Mouse (Mus musculus) heart, postnatal 36 days (tissue): Measurements from ENCODE around the gene H2afy2. TPM values are rescaled to one million over a fixed set of nuclear protein-coding genes. Genes with fewer than 3 reads are reported as not detected.

Source experiments
- DNase-seq, 2 experiments: peaks; one replicate each; pipeline ENCODE4 v3.0.0; 2021 to 2022
- intact Hi-C: fragments of 180-260 bp; cut with DNase I; formaldehyde crosslinking; loops from one replicate; pipeline ENCODE4 v1.15.1; 2025
- microRNA-seq, 2 experiments: library from miRNA; unstranded; fragments of <30 nt; microRNA quantifications; one replicate each; pipeline ENCODE4 v1.2.0; 2021; ENCODE audit warnings: borderline number of aligned reads in 2 of 2
- total RNA-seq, 2 experiments: library from RNA; stranded (reverse); gene quantifications; 2 replicates each; pipeline ENCODE4 v1.2.3; 2021

Gene H2afy2
- total RNA-seq, 2 experiments from 2014 or later = 3.6 to 5.7 TPM

DNA sequence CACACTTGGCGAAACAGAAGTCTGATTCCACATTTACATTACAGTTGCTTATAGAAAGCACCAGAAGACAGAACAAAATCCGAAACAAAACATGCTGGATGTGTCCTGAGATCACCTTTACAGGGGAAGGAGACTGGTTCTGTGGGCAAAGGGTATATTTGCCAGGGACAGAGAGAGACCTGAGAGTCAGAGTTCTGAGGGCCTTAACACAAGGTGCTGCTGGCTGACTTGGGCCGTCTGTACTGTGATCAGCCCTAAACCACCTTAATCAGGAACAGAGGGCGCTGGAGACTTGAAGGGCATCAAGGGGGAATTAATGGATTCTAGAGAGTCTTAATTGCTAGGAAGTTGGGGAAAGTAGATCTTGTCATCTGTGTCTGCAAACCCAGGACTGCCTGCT, 90.4 kb downstream of the H2afy2 start:
- no peak for DNase-seq
- intact Hi-C loops = no loop called here

DNA sequence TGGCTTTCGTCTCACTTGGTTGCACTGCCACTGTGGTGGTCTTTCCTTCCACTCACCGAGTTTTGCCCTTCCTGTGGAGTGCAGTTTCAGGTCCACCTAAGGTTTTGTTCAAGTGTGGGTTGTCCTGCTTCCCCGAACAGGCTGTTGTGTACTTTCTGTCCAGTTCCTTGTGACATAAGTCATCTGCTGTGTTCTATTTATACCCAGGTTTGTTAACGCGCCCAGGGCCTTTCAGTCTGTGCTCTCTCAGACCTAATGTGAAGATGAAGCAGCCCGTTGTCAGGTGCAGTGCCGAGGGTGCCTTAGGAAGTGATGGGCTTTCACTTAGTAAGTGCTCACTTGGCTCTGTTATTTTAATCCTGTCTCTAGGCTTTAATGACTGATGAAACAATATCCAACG, 94.5 kb downstream of the H2afy2 start:
- intact Hi-C loops = no loop called here
- peak in 1 of 2 experiments; percentile 37 for DNase-seq

Small RNA genes lying within 50 kb of the gene (microRNA-seq; reads per million reads assigned to microRNA genes)
- gene Mir5108 = 0 reads per million in 2 experiments

Other genes with a start within 250 kb of the H2afy2 start
- not detected for gene Npffr1, start 188.7 kb downstream of the H2afy2 start, total RNA-seq
- 10 to 100 TPM; 65.3 to 70.5 TPM for gene Ppa1, start 135.6 kb downstream of the H2afy2 start, total RNA-seq
- gene Sar1a, start 103.8 kb downstream of the H2afy2 start, total RNA-seq = 100 to 1,000 TPM; 164 to 177 TPM
- 10 to 100 TPM; 22.8 to 23.3 TPM for gene Tysnd1, start 88.6 kb downstream of the H2afy2 start, total RNA-seq
- 10 to 100 TPM; 30.5 to 32.9 TPM for gene Aifm2, start 68.9 kb downstream of the H2afy2 start, total RNA-seq
- gene Col13a1, start 195.0 kb upstream of the H2afy2 start, total RNA-seq = under 1 TPM; 0.65 to 0.97 TPM